Mouse (Mus musculus) left cerebral cortex, postnatal 36 days (tissue): ENCODE measurements around the gene Ctrb1. TPM values are rescaled to one million over a fixed set of nuclear protein-coding genes. Genes with fewer than 3 reads are reported as not detected.
"Not testable (repeated sequence)": the region's sequence is repeated elsewhere in the genome, so short reads cannot be mapped to it uniquely, and the experiment has no call there.

Experiments used
- DNase-seq, 2 experiments: peaks; one replicate each; pipeline ENCODE4 v3.0.0; 2021 to 2022; ENCODE audit warnings: low spot score in 2 of 2, mixed read lengths in 1 of 2
- intact Hi-C: fragments of 180-260 bp; cut with DNase I; formaldehyde crosslinking; loops from one replicate; pipeline ENCODE4 v1.15.1; 2025
- total RNA-seq, 2 experiments: library from RNA; stranded (reverse); gene quantifications; 2 replicates each; pipeline ENCODE4 v1.2.3; 2021

The Ctrb1 gene
- total RNA-seq, 2 experiments from 2014 or later: not detected

GRCm38 (mm10) chr8:111699035-111699434 is 8.2 kb upstream of the Ctrb1 start:
- intact Hi-C loops: no loop called here
- DNase-seq: no peak

- intact Hi-C loops: no loop called here
These were observed 6.8 kb upstream of the Ctrb1 start for GRCm38 (mm10) chr8:111697655-111698054.

GRCm38 (mm10) chr8:111695441-111695840 is 4.6 kb upstream of the Ctrb1 start:
- DNase-seq: no peak
- intact Hi-C loops: no loop called here

More at GRCm38 (mm10) chr8:111697655-111698054, 6.8 kb upstream of the Ctrb1 start:
- no peak for DNase-seq

GRCm38 (mm10) chr8:111693261-111693741 is 2.5 kb upstream of the Ctrb1 start:
- no peak for DNase-seq
- intact Hi-C loops: no loop called here

- no peak for DNase-seq
- intact Hi-C loops: no loop called here
These were observed 3.9 kb downstream of the Ctrb1 start for GRCm38 (mm10) chr8:111686881-111687280.

- intact Hi-C loops: no loop called here
- no peak for DNase-seq
These were observed 8.3 kb downstream of the Ctrb1 start for GRCm38 (mm10) chr8:111682521-111682920.

- DNase-seq: no peak
- intact Hi-C loops: no loop called here
These were observed 9.7 kb downstream of the Ctrb1 start for GRCm38 (mm10) chr8:111681153-111681552.

GRCm38 (mm10) chr8:111680423-111681028 is 10.3 kb downstream of the Ctrb1 start:
- intact Hi-C loops: no loop called here

GRCm38 (mm10) chr8:111678848-111679247 is 12.0 kb downstream of the Ctrb1 start:
- peak; percentile 44 to 55 for DNase-seq
- intact Hi-C loops: loop anchor here (1.0 kb wide), 1 partner anchor 156 kb away; no protein-coding TSS in a partner anchor

More at GRCm38 (mm10) chr8:111680423-111681028, 10.3 kb downstream of the Ctrb1 start:
- DNase-seq: no peak

- intact Hi-C loops: loop anchor here (1.0 kb wide), 1 partner anchor 157 kb away; no protein-coding TSS in a partner anchor
- peak in 1 of 2 experiments; percentile 31 for DNase-seq
These were observed 12.7 kb downstream of the Ctrb1 start for GRCm38 (mm10) chr8:111678111-111678510.

GRCm38 (mm10) chr8:111676237-111676636 is 14.6 kb downstream of the Ctrb1 start:
- DNase-seq: no peak
- intact Hi-C loops: no loop called here

GRCm38 (mm10) chr8:111666751-111667150 is 24.1 kb downstream of the Ctrb1 start:
- intact Hi-C loops: loop anchor here (10.0 kb wide), 1 partner anchor 322 kb away; no protein-coding TSS in a partner anchor
- no peak for DNase-seq

GRCm38 (mm10) chr8:111662473-111662872 is 28.3 kb downstream of the Ctrb1 start:
- peak; percentile 55 to 69 for DNase-seq
- intact Hi-C loops: loop anchor here (10.0 kb wide), 1 partner anchor 318 kb away; no protein-coding TSS in a partner anchor

- intact Hi-C loops: no loop called here
- DNase-seq: no peak
These were observed 31.9 kb downstream of the Ctrb1 start for GRCm38 (mm10) chr8:111658819-111659423.

GRCm38 (mm10) chr8:111657312-111657854 is 33.4 kb downstream of the Ctrb1 start:
- no peak for DNase-seq
- intact Hi-C loops: no loop called here

- DNase-seq: no peak
- intact Hi-C loops: no loop called here
These were observed 37.3 kb downstream of the Ctrb1 start for GRCm38 (mm10) chr8:111653524-111653923.

- DNase-seq: no peak
These were observed 40.2 kb downstream of the Ctrb1 start for GRCm38 (mm10) chr8:111650651-111651050.

GRCm38 (mm10) chr8:111648834-111649233 is 42.0 kb downstream of the Ctrb1 start:
- no peak for DNase-seq
- intact Hi-C loops: no loop called here

More at GRCm38 (mm10) chr8:111650651-111651050, 40.2 kb downstream of the Ctrb1 start:
- intact Hi-C loops: no loop called here

GRCm38 (mm10) chr8:111645715-111646114 is 45.1 kb downstream of the Ctrb1 start:
- DNase-seq: no peak
- intact Hi-C loops: no loop called here

- DNase-seq: not testable (repeated sequence)
- intact Hi-C loops: loop anchor here (5.0 kb wide), 1 partner anchor 107 kb away; the partner anchor contains the start of gene Znrf1
These were observed 46.3 kb downstream of the Ctrb1 start for GRCm38 (mm10) chr8:111644286-111645051.
